Mouse (Mus musculus) retina, embryonic 14.5 days (tissue): ENCODE results near the gene Creg1.

Experiments
- DNase-seq: peaks from one replicate; pipeline ENCODE4 v3.0.0-alpha.2; 2015; ENCODE audit warnings: low spot score

The Creg1 gene

GRCm38 (mm10) chr1:165788511-165788910 is 25.0 kb downstream of the Creg1 start, which contains the start of gene Cd247:
Gene Cd247, plus strand, starts transcription at chr1:165788681.
- DNase-seq = no peak

GRCm38 (mm10) chr1:165789066-165789660 is 25.6 kb downstream of the Creg1 start:
- no peak for DNase-seq

GRCm38 (mm10) chr1:165789963-165790362 is 26.4 kb downstream of the Creg1 start:
- DNase-seq = no peak

- no peak for DNase-seq
These were observed 27.1 kb downstream of the Creg1 start for GRCm38 (mm10) chr1:165790461-165791210.

- no peak for DNase-seq
These were observed 27.9 kb downstream of the Creg1 start for GRCm38 (mm10) chr1:165791411-165791810.

- DNase-seq = no peak
These were observed 38.3 kb downstream of the Creg1 start for GRCm38 (mm10) chr1:165801709-165802310.

- no peak for DNase-seq
These were observed 39.6 kb downstream of the Creg1 start for GRCm38 (mm10) chr1:165803107-165803506.

GRCm38 (mm10) chr1:165804133-165804532 is 40.6 kb downstream of the Creg1 start:
- no peak for DNase-seq

GRCm38 (mm10) chr1:165810633-165811032 is 47.1 kb downstream of the Creg1 start:
- DNase-seq = no peak

GRCm38 (mm10) chr1:165811170-165811569 is 47.6 kb downstream of the Creg1 start:
- no peak for DNase-seq

GRCm38 (mm10) chr1:165812775-165813174 is 49.2 kb downstream of the Creg1 start:
- DNase-seq = no peak

- peak; percentile 65 for DNase-seq
These were observed 50.6 kb downstream of the Creg1 start for GRCm38 (mm10) chr1:165814116-165814515.

- DNase-seq = peak; percentile 60
These were observed 51.2 kb downstream of the Creg1 start for GRCm38 (mm10) chr1:165814521-165815278.

- DNase-seq = no peak
These were observed 52.8 kb downstream of the Creg1 start for GRCm38 (mm10) chr1:165816391-165816790.

GRCm38 (mm10) chr1:165817264-165817663 is 53.7 kb downstream of the Creg1 start:
- DNase-seq = no peak

- peak; percentile 62 for DNase-seq
These were observed 54.8 kb downstream of the Creg1 start for GRCm38 (mm10) chr1:165818145-165818860.

- no peak for DNase-seq
These were observed 55.6 kb downstream of the Creg1 start for GRCm38 (mm10) chr1:165819147-165819546.

GRCm38 (mm10) chr1:165822031-165822430 is 58.5 kb downstream of the Creg1 start:
- DNase-seq = no peak
